Mouse (Mus musculus) granulocyte monocyte progenitor cell, adult 5-6 weeks (primary cell): ENCODE results near the gene Snx30. TPM values are rescaled to one million over a fixed set of nuclear protein-coding genes. Genes with fewer than 3 reads are reported as not detected.

Experiments used
- total RNA-seq, 2 experiments: library from RNA; stranded (forward) in 1 of 2; stranded (reverse) in 1 of 2; fragments of 200-712, 200-1000 nt in 1 of 2; fragments of >200 nt in 1 of 2; fragmentation: Nextera tagmentation in 1 of 2; gene quantifications; 2 replicates each; pipeline ENCODE4 v1.2.3; 2014 to 2017

Snx30 gene
- total RNA-seq, 2 experiments from 2014 or later, result 18.8 to 25.8 TPM

Other genes with a start within 250 kb of the Snx30 start
- 25.8 and 36.0 TPM in 2 replicates for gene Hsdl2, start 224.3 kb upstream of the Snx30 start, total RNA-seq (2014; fragmentation: Nextera tagmentation)
- gene Hsdl2, start 224.3 kb upstream of the Snx30 start, total RNA-seq (2017), result 58.1 and 61.4 TPM in 2 replicates
- 6.6 and 10.5 TPM in 2 replicates for gene E130308A19Rik, start 179.6 kb upstream of the Snx30 start, total RNA-seq (2014; fragmentation: Nextera tagmentation)
- gene E130308A19Rik, start 179.6 kb upstream of the Snx30 start, total RNA-seq (2017), result 2.2 and 6.1 TPM in 2 replicates
- gene Inip, start 4.3 kb upstream of the Snx30 start, total RNA-seq (2014; fragmentation: Nextera tagmentation), result 49.9 and 71.0 TPM in 2 replicates
- 55.9 and 60.1 TPM in 2 replicates for gene Inip, start 4.3 kb upstream of the Snx30 start, total RNA-seq (2017)
- gene Slc46a2, start 109.2 kb downstream of the Snx30 start, total RNA-seq (2014; fragmentation: Nextera tagmentation), result not detected in 2 replicates
- gene Slc46a2, start 109.2 kb downstream of the Snx30 start, total RNA-seq (2017), result not detected in 2 replicates
- gene Mup4, start 154.9 kb downstream of the Snx30 start, total RNA-seq (2014; fragmentation: Nextera tagmentation), result not detected in 2 replicates
- not detected in 2 replicates for gene Mup4, start 154.9 kb downstream of the Snx30 start, total RNA-seq (2017)
- gene Mup6, start 158.5 kb downstream of the Snx30 start, total RNA-seq (2014; fragmentation: Nextera tagmentation), result not detected in 2 replicates
- not detected in 2 replicates for gene Mup6, start 158.5 kb downstream of the Snx30 start, total RNA-seq (2017)